Mouse (Mus musculus) neural tube, embryonic 15.5 days (tissue): Measurements from ENCODE around the gene Fam69a. TPM values are rescaled to one million over a fixed set of nuclear protein-coding genes. Genes with fewer than 3 reads are reported as not detected.
"Not testable (repeated sequence)": the region's sequence is repeated elsewhere in the genome, so short reads cannot be mapped to it uniquely, and the experiment has no call there.

Experiments
- ATAC-seq: fragments of 200-750 bp; cut with Nextera tagmentation; 2 replicates; pipeline ENCODE4 v1.8.0; 2017; ENCODE audit warnings: mild to moderate bottlenecking, moderate TSS enrichment, moderate library complexity; ENCODE audit not compliant: low FRiP score
- H3K27ac ChIP-seq: fragments of 300-500 bp; sonication (generic); replicated peaks from 2 replicates; pipeline ENCODE4 v1.5.1; 2015; ENCODE audit warnings: mild to moderate bottlenecking, inconsistent platforms
- H3K27me3 ChIP-seq: fragments of 300-500 bp; sonication (generic); replicated peaks from 2 replicates; pipeline ENCODE4 v1.6.1; 2015; ENCODE audit warnings: inconsistent platforms
- H3K36me3 ChIP-seq: fragments of 300-500 bp; sonication (generic); 2 replicates; pipeline ENCODE4 v1.6.1; 2015; ENCODE audit warnings: inconsistent platforms
- H3K4me1 ChIP-seq: fragments of 300-500 bp; sonication (generic); 2 replicates; pipeline ENCODE4 v1.6.1; 2015; ENCODE audit warnings: inconsistent platforms
- H3K4me2 ChIP-seq: fragments of 300-500 bp; sonication (generic); 2 replicates; pipeline ENCODE4 v1.6.1; 2015; ENCODE audit warnings: inconsistent platforms, mild to moderate bottlenecking, moderate library complexity
- H3K4me3 ChIP-seq: fragments of 300-500 bp; sonication (generic); replicated peaks from 2 replicates; pipeline ENCODE4 v1.5.1; 2015; ENCODE audit warnings: mild to moderate bottlenecking, inconsistent platforms
- H3K9ac ChIP-seq: fragments of 300-500 bp; sonication (generic); replicated peaks from 2 replicates; pipeline ENCODE4 v1.6.1; 2015; ENCODE audit warnings: mild to moderate bottlenecking, inconsistent platforms
- H3K9me3 ChIP-seq: fragments of 300-500 bp; sonication (generic); replicated peaks from 2 replicates; pipeline ENCODE4 v1.6.1; 2016; ENCODE audit warnings: inconsistent platforms
- WGBS: fragments of 180-500 bp; shearing (Covaris S2); methylation state at CpG from one replicate; pipeline ENCODE4 v1.1.7; 2015; ENCODE audit warnings: mixed read lengths; 5-methylcytosine and 5-hydroxymethylcytosine counted together
- polyA plus RNA-seq: library from polyadenylated mRNA; unstranded; fragments of >200 nt; fragmentation: Nextera tagmentation; extraction: Ambion mirVana; gene quantifications from 2 replicates; pipeline ENCODE4 v1.2.1, GENCODE M21; 2015

The Fam69a gene
- polyA plus RNA-seq, 1 experiment from 2014 or later, result 79.1 TPM

DNA sequence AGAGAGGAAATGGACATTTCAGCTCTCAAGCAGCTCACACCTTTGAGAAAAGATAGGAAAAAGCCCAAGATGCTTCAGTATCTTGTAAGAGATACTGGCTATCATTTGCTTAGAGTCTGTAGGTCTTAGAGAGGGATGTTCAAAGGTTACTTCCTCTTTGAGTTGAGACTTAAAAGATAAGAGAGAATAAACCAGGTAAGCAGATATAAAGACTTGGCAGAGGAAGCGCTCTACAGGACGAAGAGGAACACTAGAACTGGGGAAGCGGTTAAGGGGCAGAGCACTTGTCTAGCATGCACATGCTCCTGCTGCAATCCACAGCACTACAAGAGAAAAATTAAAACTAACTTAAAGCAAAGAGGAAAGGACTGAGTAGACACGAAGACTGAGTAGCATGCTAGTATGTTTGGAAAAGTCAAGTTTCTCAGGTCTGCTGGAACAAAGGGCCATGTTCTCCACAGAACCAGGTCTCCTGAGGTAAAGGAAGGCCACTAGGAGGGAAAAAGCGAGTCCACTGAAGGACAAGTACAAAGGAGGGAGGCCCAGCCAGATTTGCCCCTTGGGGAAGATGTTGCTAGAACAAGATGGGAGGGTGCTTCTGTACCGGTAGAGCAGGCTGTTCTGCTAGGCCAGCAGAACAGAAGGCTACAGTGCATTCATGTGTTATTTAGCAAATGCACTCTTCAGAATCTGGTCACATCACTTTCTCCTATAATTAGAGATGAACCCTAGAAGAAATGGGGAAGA is 8.4 kb downstream of the Fam69a start:
- Histone ChIP-seq H3K27ac (no peak overlapping the region), H3K27me3 (no peaks in the 10 kb centered on the region), H3K4me1 (no peaks in the 10 kb centered on the region), H3K9ac (no peak overlapping the region), H3K9me3 (no peaks in the 10 kb centered on the region), H3K4me3 (no peak overlapping the region), H3K4me2 (no peak overlapping the region), H3K36me3 (no peaks in the 10 kb centered on the region)
- ATAC-seq, result no peak
- 93% methylated on average over 6 of the region's 6 CpGs for WGBS

DNA sequence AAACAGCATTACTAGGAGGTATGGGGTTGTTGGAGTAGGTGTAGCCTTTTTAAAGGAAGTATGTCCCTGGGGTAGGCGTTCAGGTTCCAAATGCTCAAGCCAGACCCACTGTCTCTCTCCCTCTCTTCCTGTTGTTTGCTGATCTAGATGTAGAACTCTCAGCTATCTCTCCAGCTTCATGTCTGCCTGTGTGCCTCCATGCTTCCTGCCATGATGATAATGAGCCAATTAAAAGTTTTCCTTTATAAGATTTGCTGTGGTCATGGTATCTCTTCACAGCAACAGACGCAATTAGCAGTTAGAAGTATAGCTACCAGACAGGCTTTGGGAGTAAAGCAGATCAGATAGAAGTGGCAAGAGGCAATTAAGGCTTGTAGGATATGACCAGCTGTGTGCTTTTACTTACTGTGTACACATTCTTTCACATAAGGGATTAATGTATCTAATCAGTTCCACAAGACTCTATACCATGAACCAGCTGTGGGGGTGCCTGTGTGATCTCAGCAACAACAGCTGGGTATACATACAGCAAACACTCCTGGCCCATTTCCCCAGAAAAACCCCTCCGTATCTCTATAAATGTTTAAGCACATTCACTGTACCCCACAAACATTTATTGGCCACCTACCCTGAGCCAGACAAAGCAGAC is 9.1 kb downstream of the Fam69a start:
- Histone ChIP-seq H3K27ac (no peak overlapping the region), H3K36me3 (no peaks in the 10 kb centered on the region), H3K9me3 (no peaks in the 10 kb centered on the region), H3K9ac (no peak overlapping the region), H3K4me2 (no peak overlapping the region), H3K27me3 (no peaks in the 10 kb centered on the region), H3K4me1 (no peaks in the 10 kb centered on the region), H3K4me3 (no peak overlapping the region)
- ATAC-seq, result no peak
- 85% methylated on average over 3 of the region's 3 CpGs for WGBS

DNA sequence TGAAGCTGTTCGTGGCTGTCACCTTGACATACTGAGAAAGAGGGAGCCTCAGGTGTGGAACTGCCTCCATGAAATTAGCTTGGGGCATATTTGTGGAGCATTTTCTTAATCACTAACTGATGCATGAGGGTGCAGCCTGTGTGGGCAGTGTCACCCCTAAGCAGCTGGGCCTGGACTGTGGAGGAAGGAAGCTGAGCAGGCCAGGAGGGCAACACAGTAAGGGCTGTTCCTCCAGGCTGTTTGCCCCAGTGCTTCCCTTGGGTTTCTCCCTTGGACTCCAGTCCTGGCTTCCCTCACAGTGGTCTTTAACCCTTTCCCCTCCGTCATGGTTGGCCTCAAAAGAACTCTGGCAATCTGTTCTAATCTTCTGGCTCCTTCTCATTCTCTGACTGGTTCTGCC is 13.6 kb downstream of the Fam69a start:
- 78% methylated on average over 2 of the region's 2 CpGs for WGBS
- Histone ChIP-seq H3K4me2 (no peak overlapping the region), H3K4me1 (no peaks in the 10 kb centered on the region), H3K27ac (no peak overlapping the region), H3K27me3 (no peaks in the 10 kb centered on the region), H3K9ac (no peak overlapping the region), H3K36me3 (no peaks in the 10 kb centered on the region), H3K4me3 (no peak overlapping the region), H3K9me3 (no peaks in the 10 kb centered on the region)
- ATAC-seq, result no peak

DNA sequence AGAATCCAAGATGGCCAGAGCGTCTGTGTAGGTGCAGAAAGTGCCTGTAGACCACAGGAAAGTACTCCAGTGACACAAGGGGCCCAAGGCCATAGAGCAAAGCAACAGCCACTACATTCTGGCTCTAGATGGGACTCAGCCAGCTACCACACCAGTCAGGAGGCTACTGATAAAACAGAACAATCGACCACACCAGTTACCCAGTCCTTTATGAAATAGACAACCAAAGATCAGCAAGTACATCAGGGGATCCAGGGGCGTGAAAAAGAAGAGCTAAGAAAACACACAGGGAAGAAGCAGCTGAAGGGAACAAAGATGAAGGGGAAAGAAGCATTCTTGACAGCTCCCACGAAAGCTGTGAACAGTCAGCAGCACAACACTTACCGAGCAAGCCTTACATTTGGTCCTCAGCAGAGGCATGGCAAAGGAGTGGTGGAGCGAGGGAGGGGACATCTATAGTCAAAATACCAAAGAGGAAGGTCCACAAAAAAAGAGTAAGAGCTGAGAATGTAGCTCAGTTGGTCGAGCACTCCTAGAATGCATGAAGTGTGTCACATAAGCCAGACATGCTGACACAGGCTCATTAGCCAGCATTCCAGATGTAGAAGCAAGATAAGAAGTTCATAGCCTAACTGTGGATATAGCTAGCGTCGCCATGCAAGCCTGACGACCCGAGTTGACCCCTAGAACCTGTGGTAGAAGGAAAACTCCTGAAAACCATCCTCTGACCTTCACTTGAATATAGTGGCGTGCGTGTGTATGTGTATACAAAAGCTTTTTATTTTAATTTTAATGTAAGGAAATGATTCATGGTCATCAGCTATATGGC is 14.2 kb downstream of the Fam69a start:
- Histone ChIP-seq H3K4me1 (no peaks in the 10 kb centered on the region), H3K9me3 (no peaks in the 10 kb centered on the region), H3K27ac (no peak overlapping the region), H3K4me2 (no peak overlapping the region), H3K9ac (no peak overlapping the region), H3K27me3 (no peaks in the 10 kb centered on the region), H3K36me3 (no peaks in the 10 kb centered on the region), H3K4me3 (no peak overlapping the region)
- 86% methylated on average over 13 of the region's 13 CpGs for WGBS
- ATAC-seq, result no peak

DNA sequence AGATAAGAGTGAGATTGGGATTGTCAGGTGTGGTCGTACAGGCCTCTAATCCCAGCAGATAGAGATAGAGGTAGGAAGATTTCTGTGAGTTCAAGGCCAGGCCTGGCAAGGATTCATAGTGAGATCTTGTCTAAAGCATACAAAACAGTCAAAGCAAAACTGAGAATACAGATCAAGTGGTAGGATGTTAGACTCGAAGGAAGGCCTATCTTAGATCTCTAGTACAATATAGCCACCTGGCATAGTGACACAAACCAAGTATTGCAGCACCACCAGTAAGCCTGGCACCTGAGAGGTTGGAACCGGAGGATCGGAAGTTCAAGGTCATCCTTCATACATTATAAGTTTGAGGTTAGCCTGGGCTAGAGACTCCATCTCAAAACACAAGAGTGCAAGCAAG is 15.8 kb downstream of the Fam69a start:
- H3K36me3 ChIP-seq, result no peaks in the 10 kb centered on the region
- no peak overlapping the region for H3K27ac ChIP-seq
- no peaks in the 10 kb centered on the region for H3K9me3 ChIP-seq
- H3K4me3 ChIP-seq, result no peak overlapping the region
- no peaks in the 10 kb centered on the region for H3K4me1 ChIP-seq
- H3K27me3 ChIP-seq, result no peaks in the 10 kb centered on the region
- WGBS, result 96% methylated on average over 4 of the region's 4 CpGs
- ATAC-seq, result no peak
- no peak overlapping the region for H3K4me2 ChIP-seq
- no peak overlapping the region for H3K9ac ChIP-seq

DNA sequence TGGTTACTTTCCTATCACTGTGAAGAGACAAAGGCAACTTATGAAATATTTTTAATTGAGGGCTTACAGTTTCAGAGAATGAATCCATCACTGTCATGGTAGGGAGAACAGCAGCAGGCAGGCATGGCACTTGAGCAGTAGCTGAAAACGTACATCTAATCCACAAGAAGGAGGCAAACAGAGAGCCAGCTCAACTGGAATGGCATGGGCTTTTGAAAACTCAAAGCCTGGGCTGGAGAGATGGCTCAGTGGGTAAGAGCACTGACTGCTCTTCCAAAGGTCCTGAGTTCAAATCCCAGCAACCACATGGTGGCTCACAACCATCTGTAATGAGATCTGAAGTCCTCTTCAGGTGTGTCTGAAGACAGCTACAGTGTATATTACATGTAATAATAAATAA is 17.1 kb downstream of the Fam69a start:
- not testable (repeated sequence) for H3K4me1 ChIP-seq, H3K27me3 ChIP-seq, H3K27ac ChIP-seq, H3K9ac ChIP-seq, H3K4me2 ChIP-seq, H3K36me3 ChIP-seq, H3K9me3 ChIP-seq, ATAC-seq, H3K4me3 ChIP-seq
- WGBS, result 91% methylated on average over 1 of the region's 1 CpGs

DNA sequence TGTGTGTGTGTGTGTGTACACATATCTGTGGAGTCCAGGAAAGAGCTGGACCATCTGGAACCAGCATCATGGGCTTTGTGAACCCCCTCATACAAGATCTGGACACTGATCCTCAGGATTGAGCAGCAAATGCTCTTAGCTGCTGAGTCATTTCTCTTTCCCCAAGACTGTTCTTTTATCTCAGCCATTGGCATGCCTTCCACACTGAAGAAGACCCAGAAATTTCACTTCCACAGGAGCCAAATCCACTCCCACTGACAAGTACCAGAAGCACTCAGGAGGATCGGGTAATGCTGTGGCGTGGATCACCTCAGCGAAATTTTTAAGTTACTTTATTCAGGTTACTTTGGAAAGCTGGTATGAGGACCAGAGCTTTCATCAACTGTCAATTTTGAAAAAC is 18.8 kb downstream of the Fam69a start:
- 96% methylated on average over 3 of the region's 3 CpGs for WGBS

DNA sequence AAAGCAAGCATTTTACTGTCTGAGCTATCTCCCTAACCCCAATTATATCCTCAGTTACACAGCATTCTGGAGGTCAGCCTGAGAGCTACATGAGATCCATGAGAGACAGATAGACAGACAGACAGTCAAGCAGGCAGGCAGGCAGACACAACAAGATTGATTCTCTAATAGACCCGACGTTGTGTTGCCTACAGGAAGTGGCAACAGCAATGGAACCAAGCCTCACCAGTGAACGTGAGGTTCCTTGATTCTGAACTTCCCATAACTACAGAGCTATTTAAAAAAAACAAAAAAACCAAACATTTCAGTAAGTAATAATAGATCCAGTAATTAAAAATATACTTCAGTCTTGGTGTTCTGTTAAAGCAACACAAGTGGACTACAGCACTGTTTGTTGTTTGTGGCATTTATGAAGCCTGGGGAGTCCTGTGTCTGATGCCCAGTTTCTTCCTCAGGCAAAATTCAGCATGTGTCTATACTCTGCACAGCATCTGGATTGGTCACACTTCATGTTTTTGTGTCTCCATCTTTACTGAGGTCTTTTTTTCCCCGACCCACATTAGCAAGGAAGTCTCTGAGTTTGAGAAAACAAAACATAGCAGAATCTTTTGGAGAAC is 19.9 kb downstream of the Fam69a start:
- no peak for ATAC-seq
- Histone ChIP-seq H3K9ac (no peak overlapping the region), H3K9me3 (no peaks in the 10 kb centered on the region), H3K4me2 (no peak overlapping the region), H3K4me1 (peaks cover 5% of the 10 kb centered on the region), H3K36me3 (no peaks in the 10 kb centered on the region), H3K27me3 (no peaks in the 10 kb centered on the region), H3K4me3 (no peak overlapping the region), H3K27ac (no peak overlapping the region)
- 81% methylated on average over 4 of the region's 4 CpGs for WGBS

More for the DNA sequence above, 18.8 kb downstream of the Fam69a start:
- Histone ChIP-seq H3K36me3 (no peaks in the 10 kb centered on the region), H3K27me3 (no peaks in the 10 kb centered on the region), H3K9ac (no peak overlapping the region), H3K4me2 (no peak overlapping the region), H3K9me3 (no peaks in the 10 kb centered on the region), H3K4me3 (no peak overlapping the region), H3K27ac (no peak overlapping the region), H3K4me1 (no peaks in the 10 kb centered on the region)
- no peak for ATAC-seq

DNA sequence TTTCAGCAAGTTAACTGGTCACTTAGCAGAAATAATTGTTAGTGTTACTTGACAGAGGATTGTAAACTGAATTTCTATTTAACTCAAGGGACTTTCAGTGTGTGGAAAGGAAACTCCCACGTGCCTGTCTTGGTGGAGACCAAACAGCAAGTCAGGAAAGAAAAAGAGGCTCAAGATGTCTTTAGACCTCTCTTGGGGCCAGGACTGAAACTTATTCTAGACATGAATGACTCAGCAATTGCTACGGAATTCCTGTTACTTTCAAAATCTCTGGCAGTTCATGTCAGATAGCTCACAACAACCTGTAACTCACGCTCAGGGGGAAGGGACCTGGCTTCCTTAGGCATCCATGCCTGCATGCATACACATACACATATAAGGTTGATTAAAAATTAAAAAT is 20.7 kb downstream of the Fam69a start:
- H3K4me2 ChIP-seq, result no peak overlapping the region
- no peak overlapping the region for H3K9ac ChIP-seq
- no peaks in the 10 kb centered on the region for H3K9me3 ChIP-seq
- H3K27ac ChIP-seq, result no peak overlapping the region
- H3K4me1 ChIP-seq, result peaks cover 13% of the 10 kb centered on the region
- H3K27me3 ChIP-seq, result no peaks in the 10 kb centered on the region
- 64% methylated on average over 3 of the region's 3 CpGs for WGBS
- ATAC-seq, result no peak
- no peaks in the 10 kb centered on the region for H3K36me3 ChIP-seq
- no peak overlapping the region for H3K4me3 ChIP-seq

DNA sequence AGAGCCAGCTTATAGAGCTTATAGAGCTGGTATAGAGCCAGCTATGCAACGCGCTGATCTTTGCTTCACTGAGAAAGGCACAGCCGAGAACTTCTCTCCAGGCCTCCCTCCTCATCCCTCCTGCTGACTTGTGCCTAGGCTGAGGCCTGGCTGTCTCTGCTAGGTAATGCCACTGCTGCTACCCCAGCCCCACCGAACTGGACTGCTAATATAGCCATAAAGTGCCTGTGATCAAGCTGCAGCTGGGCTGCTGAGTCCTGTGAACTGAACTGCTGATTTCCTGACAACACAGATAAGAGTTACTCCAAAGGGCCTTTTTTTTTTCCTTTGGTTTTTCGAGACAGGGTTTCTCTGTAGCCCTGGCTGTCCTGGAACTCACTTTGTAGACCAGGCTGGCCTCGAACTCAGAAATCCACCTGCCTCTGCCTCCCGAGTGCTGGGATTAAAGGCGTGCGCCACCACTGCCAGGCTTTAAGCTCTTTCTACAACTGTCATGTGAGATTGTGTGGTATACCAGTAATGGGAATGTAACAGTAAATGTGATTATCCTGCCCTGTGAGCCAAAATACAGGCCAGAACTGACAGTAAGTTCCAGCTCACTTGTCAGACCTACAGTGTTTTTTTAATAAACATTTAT is 21.4 kb downstream of the Fam69a start:
- no peak for ATAC-seq
- 73% methylated on average over 9 of the region's 9 CpGs for WGBS
- Histone ChIP-seq H3K27ac (no peak overlapping the region), H3K36me3 (no peaks in the 10 kb centered on the region), H3K4me2 (no peak overlapping the region), H3K4me3 (no peak overlapping the region), H3K9ac (no peak overlapping the region), H3K9me3 (no peaks in the 10 kb centered on the region), H3K27me3 (no peaks in the 10 kb centered on the region), H3K4me1 (peaks cover 18% of the 10 kb centered on the region)

DNA sequence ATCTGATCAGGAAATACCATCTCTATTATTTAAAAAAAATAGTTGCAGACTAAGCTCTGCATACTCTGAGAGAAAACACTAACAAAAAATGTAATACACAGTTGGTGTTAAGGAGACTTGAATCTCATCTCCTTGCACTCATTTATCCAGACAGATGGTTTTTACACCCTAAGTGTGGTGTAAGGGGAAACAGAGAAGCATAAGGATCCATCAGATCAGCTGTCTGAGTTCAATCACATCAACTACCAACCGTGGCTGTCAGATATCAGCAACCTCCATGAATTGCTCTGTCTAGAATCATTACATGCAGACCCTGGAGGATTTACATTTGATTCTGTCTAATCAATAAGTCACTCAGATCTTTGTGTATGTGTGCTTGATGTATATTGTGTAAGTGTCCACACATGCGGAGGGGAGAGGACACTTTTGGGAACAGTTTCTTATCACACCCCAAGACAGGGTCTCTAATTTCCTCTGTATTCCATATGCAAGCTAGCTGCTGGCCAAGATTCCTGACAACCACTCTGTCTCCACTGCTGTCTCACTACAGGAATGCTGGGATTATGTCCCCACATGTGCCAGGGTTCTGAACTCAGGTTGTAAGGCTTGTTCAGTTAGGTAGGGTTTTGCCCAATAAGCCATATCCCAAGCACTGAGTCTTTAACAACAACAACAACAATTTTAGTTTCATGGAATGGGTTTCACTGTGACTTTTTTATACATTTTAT is 22.7 kb downstream of the Fam69a start:
- Histone ChIP-seq H3K27ac (no peak overlapping the region), H3K9ac (no peak overlapping the region), H3K4me2 (no peak overlapping the region), H3K4me3 (no peak overlapping the region), H3K9me3 (no peaks in the 10 kb centered on the region), H3K27me3 (no peaks in the 10 kb centered on the region), H3K4me1 (peaks cover 18% of the 10 kb centered on the region), H3K36me3 (no peaks in the 10 kb centered on the region)
- no peak for ATAC-seq
- 94% methylated on average over 2 of the region's 2 CpGs for WGBS
